Mouse (Mus musculus): ENCODE measurements around the gene Fads2.

DNA sequence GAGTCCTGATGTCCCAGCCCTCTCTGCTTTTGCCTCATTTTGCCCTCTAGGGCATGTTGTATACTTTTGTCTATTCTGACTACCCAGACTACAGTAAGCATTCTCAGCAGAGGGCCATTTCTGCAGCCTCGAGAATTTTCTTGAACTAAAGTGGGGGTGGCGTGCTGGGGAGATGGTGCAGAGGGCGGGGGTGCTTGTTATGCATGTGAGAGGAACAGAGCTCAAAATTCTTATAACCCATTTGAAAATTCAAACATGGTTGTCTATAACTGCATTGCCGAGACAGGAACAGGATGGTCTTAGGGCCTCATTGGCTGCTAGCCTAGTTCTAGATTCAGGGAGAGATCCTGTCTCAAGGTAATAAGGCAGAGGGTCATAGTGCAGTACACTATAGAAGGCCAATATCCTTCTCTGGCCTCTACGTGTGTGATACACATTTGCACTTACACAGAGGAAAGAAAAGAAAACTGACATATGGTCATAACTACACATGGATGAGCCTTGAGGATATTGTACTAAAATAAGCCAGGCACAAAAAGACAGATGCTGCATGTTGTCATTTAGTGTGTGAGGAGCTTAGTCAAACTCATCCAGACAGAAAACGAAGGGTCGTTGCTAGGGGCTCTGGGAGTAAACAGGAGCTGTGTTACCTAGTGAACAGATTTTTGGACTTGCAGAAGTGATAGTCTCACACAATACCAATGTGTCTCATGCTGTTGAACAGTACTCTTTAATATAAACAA lies 22.5 kb upstream of the Fads2 start:
- TF ChIP-seq TCF12 (IDR thresholded peaks at IDR 0.05; ENCODE audit: low read depth, low read length) = no peak
- TF ChIP-seq KAT2A (conservative IDR thresholded peaks at IDR 0.05; ENCODE audit: low read depth, low read length) = no peak
- TF ChIP-seq POLR2AphosphoS2 (IDR thresholded peaks at IDR 0.05; ENCODE audit: low read length) = no peak
- no peak for TF ChIP-seq ZNF384 (IDR thresholded peaks at IDR 0.05; ENCODE audit: low read depth, low read length)
- no peak for TF ChIP-seq POLR2A (IDR thresholded peaks at IDR 0.05; ENCODE audit: control insufficient read depth in 1 of 2, insufficient read depth in 1 of 2, low read depth in 1 of 2, low read length in 2 of 2, poor library complexity in 1 of 2)
- TF ChIP-seq CTCF (IDR thresholded peaks at IDR 0.05 in 2 of 3, conservative IDR thresholded peaks at IDR 0.05 in 1 of 3; ENCODE audit: control insufficient read depth in 1 of 3, insufficient read depth in 1 of 3, low read depth in 2 of 3, low read length in 3 of 3, poor library complexity in 1 of 3, severe bottlenecking in 1 of 3) = no peak
- TF ChIP-seq HCFC1 (IDR thresholded peaks at IDR 0.05; ENCODE audit: low read depth, low read length) = no peak
- no peak for TF ChIP-seq ZC3H11A (IDR thresholded peaks at IDR 0.05; ENCODE audit: low read depth, low read length)
- TF ChIP-seq GATA1 (IDR thresholded peaks at IDR 0.05; ENCODE audit: low read depth, low read length) = no peak
- no peak for TF ChIP-seq USF1 (IDR thresholded peaks at IDR 0.05; ENCODE audit: low read depth, low read length)
- no peak for TF ChIP-seq E2F4 (IDR thresholded peaks at IDR 0.05; ENCODE audit: borderline replicate concordance, low read depth, low read length)
- no peak for TF ChIP-seq EP300 (IDR thresholded peaks at IDR 0.05; ENCODE audit: low read depth in 1 of 2, low read length in 2 of 2)
- no peak for TF ChIP-seq USF2 (IDR thresholded peaks at IDR 0.05; ENCODE audit: borderline replicate concordance in 1 of 2, insufficient read depth in 1 of 2, low read depth in 1 of 2, low read length in 2 of 2)
